Mouse (Mus musculus) embryo, embryonic 10 days (tissue): ENCODE data around the gene Tpst1.
A peak's percentile ranks its signal among the peaks of the same experiment; 100 is the strongest.

Experiments
- DNase-seq: peaks from one replicate; pipeline ENCODE4 v3.0.0-alpha.2; 2015; ENCODE audit warnings: low spot score

Gene Tpst1

DNA sequence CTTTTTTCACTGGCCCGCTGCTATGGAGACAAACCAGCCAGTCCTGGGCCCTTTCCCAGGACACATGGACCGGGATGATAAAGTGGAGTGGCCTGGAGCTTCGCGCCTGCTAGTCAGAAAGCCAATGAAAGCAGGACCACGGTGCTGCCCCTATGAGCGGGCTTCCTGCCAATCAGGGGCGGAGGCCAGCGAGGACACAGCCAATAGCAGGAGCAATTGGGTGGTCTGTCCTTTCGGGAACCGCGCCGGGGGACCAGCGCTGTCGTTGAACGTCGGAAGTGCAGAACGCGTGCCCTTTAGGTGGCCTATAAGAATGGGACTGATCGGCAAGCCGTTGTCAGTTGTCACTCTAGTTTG lies 70.8 kb downstream of the Tpst1 start:
- DNase-seq = peak; percentile 83

DNA sequence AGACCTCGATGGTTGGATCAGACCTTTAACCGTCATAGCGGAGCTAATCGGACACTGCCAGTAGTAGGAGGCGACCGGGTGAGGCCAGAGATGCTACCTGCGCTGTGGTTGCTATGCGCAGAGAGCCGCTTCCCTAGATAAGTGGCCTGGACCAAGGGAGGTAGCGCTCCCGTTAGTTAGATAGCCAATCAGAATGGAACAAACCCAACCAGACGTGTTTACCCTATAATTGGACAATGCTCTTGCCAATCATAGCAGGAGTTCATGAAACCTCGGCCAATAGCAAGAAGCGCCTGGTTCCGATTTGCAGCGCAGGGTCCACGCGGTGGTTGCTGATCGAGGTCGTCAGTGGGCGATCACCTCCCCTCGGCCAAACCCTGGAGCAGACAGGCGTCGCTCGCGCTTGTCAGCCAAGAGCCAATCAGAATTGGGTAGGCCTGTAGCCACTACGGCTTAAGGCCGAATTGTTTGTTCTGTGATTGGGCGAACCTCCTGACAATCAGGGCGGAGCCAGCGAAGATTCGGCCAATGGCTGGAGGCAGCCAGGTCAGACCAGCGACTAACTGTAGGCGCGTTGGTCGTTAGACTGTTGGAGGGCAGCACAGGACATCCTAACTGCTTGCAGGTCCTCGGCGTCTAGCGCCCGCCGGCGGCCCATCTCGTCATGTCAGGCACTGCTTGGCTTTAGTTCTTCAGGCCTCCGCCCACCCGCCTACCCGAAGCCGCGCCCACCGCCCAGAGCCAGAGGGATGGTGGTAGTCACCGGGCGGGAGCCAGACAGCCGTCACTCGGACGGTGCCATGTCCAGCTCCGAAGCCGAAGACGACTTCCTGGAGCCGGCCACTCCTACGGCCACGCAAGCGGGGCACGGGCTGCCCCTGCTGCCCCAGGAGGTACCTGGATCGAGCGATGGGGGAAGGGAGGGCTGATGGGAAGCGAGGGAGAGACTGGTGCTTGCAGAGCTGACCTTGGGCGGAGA lies 71.5 kb downstream of the Tpst1 start, which contains the start of gene Kctd7:
Gene Kctd7 (plus strand): TSS at position 528 of the 979 bp plus-strand sequence.
- DNase-seq = peak; percentile 99

DNA sequence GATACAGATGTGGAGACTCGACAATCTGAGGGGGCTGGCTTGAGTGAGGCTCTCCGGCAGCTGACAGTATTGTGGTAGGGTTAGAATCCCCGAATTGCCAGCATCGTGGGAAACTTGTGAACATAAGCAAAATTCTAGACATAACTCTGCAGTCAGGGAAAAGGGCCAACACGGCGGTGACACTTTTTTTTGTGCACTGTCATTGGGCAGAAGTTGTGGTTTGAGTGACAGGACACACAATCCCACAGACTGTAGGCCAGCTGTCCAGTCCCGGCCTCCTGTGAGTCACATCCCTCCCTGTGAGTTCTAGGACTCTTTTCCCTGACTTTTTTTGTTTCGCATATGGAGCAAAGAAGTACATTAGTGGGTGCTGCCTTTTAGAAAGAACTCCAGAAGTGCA lies 72.8 kb downstream of the Tpst1 start:
- DNase-seq = no peak

DNA sequence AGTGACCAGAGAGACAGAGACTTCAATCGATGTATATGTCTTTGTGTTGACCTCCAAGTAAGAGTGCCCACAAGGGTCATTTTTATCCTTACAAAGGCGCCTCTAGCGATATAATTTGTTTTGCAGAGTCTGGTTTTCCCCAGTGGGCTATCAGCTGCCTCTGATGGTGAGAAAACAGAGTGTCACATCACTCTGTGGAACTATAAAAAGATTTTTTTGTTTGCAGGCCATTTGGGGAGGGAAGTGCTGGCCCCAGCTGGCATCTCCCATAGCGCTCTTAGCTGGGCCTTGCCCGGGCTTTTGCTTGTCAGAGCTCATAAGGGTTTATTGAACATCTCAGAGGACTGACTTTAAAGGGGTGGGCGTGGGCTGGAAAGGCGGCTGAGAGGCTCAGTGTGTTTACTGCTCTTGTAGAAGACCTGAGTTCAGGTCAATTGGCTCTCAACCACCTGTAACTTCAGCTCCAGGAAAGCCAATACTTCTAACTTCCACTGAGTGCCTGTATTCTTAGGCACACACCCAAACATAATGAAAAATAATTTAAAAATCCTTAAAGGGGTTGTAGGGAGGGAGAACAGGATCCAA lies 76.7 kb downstream of the Tpst1 start:
- DNase-seq = no peak

DNA sequence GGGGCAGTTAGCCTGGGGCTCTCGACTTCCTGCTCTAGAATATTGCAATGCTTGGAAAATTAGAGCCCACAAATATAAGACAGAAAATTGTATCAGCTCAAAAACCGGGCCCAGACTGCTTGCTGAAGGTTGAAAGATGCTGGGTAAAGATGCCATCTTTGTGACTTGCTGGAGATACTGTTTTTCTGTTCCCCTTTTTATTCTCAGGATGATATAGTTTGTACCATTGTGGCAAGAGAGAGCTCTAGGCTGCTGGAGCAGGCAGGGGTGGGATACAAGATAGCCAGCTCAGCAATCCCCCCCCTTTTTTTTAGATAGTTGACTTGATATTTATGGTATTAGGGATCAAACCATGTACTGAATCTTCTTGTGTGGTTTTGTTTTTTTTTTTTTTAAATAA lies 81.2 kb downstream of the Tpst1 start:
- no peak for DNase-seq

DNA sequence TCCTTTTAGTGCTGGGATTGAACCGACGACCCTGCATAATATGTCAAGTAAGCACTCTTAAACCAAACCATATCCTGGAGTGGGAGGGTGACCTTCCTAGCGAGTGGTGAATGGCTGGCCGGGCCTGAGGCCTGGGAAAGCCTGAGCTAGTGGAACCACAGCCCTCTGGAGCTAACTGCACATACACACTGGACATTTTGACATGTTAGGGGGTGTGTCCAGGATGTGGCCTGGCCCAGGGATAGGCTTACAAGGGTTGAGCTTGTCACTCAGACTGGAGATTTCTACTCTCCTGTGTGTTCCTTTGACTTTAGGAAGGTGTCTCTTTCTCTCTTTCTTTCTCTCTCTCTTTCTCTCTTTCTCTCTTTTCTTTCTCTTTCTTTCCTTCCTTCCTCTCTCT lies 85.4 kb downstream of the Tpst1 start:
- no peak for DNase-seq

DNA sequence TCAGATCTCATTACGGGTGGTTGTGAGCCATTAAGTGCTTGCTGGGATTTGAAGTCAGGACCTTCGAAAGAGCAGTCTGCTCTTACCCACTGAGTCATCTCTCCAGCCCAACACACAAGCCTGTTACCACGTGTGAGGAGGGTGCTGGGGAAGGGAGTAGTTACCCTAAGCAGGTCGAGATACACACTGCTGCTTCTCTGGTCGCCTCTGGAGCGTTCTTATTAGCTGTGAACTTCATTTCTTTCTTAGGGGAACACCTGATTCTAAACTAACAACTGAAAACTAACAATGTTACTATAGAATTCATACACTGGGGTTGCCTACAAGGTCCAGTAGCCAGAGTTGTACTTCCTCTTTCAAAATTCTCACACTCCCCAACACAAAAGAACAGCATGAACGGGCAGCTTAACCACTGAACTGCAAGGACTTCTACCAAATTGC lies 86.7 kb downstream of the Tpst1 start:
- no peak for DNase-seq

DNA sequence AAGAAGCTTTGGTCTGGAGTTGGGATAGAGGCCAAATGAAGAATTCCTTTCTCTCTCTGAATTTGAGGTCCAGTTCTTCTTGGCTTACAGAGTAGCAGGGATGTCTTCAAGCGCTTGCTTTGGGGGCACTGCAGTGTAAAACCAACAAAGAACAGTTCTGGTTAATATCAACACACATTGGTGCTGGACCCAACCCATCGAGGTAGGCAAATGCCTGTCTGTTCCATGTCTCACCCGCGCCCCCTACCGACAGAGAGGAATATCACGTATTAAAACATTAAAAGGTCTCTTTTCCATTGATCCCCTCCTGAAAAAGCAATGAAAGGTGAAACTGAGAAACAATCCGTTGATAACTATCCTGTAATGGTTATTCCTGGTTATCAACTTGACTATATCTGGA lies 90.5 kb downstream of the Tpst1 start:
- DNase-seq = peak; percentile 86

DNA sequence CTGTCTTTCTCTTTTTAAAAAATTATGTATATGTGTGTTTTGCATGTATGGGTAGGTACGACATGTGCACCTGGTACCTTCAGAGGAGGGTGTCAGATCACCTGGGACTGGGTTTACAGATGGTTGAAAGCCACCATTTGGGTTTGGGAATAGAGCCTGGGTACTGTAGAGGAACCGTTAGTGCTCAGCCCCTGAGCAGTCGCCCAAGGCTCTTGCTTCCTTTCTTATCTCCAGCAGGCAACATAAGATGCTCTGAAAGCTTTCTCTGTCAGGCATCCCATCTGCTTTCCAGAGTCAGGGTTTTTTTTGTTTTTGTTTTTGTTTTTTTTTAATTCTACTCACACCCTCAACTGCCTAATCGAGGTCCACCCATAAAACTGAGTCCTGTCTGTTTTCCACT lies 92.1 kb downstream of the Tpst1 start:
- DNase-seq = no peak

DNA sequence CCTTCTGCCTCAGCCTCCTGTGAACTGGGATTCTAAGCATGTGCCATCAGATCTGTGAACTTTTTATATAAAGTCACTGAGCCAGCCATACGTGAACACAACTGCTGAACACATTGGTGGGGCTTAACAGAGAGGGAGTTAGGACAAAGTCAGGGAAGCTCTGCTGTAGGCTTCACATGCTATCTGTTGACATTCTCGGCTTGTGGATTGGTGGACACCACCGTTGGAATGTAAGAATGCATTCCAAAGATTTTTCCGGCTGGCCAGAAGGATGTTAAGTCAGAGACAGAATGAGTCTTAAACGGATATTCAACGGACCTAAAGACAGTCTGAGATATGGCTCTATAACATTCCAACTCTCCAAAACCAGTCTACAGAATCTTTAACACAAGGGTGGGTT lies 96.0 kb downstream of the Tpst1 start:
- DNase-seq = no peak

DNA sequence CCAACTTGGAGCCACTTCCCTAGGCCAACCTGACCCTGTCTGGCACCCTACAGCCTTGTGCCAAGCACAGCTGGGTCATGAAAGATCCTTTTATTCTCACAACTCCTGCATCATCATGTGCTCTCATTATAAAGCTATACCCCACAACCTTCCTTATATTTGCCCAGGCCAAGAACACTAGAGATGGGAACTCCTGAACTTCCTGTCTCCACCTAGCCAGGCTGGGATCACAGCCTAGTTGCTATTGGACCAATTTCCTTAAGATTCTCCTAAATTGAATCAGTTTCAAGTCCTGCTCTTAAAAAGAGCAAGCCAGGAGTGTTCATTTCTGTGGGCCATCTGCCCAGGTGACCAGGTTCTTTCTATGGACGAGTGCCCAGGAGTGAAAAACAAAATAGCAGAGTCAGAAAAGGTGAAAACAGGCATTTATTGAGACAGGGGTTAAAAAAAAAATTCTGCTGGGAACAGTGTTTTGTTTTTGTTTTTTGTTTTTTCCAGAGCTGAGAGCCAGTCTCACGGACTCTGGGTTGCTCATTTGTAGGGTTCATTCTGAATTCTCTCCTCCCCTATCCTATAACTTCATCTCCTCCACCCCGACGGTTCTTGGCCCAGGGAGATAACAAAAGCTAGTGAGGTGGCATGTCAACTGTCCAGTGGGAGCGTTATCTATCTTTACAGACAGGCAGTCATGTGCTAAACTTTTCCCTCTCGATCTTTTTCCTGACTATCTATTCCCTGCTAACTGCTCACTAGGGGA lies 97.7 kb downstream of the Tpst1 start:
- DNase-seq = no peak

DNA sequence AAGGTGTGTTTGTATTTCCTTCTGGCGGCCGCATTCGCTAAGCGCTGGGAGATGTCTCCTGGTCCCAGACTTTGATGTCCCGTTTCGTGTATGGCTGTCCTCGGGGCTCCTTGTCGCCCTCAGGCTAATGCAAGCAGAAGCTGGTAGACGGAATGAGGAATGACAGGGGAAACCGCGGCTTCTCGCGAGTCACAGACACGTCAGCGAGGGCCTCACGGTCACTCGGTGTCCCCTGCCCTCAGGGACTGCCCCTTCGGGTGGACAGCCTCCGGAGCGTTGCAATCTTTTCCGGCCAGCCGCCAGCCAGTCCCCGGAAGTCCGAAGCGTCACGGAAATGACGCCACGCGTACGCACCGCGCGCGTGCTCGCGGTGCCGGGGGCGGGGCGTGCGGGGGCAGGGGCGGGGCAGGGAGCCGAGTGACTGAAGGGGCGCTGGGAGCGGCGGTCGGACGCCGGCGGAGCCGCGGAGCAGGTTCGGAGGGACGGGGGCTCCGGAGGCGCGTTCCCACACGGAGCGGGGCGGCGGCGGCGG lies 98.4 kb downstream of the Tpst1 start, which contains the start of gene Rabgef1:
Gene Rabgef1 (plus strand): TSS at position 376 of the 532 bp plus-strand sequence.
- DNase-seq = peak; percentile 88

DNA sequence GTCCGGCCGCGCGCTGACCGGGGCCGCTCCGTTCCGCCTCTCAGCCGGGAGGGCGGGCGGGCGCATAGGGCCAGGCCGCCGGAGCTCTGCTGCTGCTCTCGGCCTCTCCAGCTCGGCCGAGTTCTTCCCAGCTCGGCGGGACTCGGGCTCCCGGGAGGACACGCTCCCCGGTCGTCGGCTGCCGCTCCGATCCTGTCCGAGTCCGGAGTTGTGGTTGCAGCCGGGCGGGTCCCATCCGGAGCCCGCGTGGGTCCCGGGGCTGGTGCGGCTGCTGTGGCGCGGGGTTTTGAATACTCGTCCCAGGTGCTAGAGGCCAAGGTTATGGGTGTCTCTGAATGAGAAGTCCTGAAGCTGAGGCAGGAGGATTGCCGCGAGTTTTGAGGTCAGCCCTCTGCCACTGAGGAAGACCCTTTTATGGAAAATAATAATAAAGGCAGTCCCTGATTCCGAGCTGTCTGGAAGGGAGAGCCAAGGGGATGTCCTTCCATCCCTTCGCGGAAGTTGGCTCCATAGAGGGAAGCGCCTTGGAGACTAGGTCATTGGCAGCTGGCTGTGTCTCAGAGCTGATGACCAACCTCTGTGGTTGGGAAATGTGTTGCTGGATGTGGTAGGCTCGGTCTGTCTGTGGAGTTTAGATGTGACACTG lies 99.0 kb downstream of the Tpst1 start:
- peak; percentile 51 for DNase-seq

DNA sequence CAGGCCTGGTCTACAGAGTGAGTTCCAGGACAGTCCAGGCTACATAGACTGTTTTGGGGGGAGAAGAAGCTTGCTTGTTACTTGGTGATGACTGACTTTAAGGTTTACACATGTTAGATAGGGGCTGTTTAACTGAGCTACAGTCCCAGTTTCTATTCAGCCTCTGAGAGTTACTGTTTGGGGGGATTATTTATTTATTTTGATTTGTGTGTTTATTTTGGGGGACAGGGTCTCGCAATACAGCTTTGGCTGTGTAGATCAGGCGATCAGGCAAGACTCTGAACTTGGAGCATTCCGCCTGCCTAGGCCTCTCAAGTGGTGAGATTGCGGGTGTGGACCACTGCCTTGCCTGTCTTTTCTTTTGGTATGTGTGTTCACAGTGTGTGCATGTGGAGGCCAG lies 99.9 kb downstream of the Tpst1 start:
- DNase-seq = no peak

DNA sequence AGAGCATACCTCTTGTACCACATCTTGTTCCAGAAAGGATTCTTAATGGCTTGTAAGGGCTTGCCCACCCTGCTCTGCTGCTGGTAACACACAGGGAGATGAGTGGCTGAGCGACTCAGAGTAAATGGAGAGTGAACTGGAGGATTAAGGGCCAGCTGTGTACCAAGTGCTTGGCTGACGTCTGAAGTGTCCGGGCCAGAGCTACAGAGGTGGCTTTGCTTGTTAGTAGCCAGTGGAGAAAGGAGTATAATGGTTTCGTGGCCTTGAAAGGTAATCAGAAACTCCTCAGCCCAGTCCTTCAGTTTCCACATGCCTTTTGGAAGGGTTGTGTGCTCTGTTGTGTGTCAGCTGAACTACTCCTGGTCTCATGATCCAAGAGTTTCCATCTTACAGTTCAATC lies 104.7 kb downstream of the Tpst1 start:
- no peak for DNase-seq

DNA sequence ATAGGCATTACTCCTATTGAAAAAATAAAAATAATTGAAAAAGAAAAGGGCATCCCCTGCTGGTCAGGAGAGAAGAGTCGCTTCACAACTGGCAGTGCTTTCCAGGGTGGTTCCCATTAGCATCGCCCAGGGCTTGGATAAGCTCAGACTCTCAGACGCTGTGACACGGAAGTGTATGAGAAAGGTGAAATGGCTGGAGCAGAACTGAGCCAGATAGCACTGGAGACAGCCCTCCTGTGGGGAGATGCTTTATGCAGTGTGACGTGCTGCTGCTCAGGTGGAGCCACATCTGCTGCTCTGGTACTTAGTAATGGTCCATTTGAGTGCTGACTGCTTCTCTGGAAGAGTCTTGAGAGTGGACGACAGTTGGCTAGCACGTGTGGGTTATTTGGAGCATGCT lies 107.2 kb downstream of the Tpst1 start:
- DNase-seq = no peak

DNA sequence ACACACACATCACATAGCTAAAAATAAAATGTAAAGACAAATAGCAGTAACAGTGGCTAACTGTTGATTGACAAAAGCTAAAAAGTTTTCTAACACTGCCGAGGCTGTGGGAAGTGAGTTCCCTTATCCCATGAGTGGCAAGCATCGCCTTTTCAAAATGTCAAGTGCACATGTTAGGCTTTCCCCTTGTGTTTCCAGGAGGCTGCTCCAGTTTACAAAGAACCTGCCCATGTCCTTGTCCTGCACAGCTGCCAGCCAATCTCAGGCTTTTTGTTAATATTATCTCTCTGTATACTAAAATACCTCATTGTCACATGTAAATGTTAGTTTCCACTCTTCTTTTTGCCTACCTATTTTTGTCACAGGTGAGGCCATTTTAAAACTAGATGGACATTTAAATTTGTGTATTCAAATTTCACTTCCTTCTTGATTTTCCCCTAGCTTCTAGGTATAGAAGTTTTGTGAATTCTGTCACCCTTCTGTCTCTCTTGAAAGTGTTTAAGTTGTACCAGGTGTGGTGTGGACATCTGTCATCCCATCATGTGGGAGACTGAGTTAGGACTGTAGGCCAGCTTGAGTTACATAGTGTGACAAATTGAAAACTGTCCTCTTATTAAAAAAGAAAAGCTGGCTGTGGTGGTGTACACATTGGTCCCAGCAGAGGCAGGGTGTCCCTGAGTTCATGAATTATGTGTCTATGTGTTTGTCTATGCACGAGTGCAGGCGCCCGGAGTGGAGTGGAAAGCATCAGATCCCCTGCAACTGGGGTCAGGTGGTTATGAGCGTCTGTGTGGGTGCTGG lies 108.8 kb downstream of the Tpst1 start:
- DNase-seq = no peak

DNA sequence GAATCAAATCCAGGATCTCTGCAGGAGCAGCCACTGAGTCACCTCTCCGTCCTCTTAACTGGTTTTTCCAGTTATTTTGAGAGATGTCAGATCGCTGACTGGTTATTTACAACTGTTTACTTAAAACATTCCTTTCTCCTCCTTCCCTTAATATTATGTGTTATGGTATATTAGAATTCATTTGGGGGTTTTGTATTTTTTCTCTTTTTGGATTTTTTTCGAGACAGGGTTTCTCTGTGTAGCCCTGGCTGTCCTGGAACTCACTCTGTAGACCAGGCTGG lies 109.4 kb downstream of the Tpst1 start:
- DNase-seq = no peak

DNA sequence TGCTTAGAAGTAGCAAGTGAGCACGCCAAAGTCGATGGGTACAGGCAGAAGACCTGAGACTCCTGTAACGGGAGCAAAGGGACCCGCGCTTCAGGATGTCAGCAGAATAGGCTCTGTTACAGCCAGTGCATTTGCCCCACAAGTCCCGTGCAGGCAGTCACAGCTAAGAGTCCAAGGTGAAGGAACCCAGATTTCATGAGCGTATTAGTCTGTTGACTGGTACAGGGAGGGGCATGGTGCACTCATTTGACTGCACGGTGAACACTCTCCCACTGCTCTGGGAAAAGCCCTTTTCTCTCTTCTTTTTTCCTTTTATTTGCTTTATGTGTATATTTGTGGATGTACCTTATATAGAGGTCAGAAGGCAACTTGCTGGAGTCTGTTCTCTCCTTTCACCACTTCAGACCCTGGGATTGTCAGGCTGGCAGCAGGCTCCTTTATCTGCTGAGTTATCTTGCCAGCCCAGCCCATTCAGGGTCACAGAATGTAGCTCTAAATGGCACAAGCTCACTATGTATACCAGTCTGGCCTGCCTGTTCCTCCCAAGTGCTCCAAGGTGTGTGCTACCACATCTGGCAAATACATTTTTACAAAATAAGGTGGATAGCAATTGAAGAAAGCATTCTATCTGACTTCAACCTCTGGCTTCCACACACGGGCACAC lies 111.2 kb downstream of the Tpst1 start:
- DNase-seq = no peak

DNA sequence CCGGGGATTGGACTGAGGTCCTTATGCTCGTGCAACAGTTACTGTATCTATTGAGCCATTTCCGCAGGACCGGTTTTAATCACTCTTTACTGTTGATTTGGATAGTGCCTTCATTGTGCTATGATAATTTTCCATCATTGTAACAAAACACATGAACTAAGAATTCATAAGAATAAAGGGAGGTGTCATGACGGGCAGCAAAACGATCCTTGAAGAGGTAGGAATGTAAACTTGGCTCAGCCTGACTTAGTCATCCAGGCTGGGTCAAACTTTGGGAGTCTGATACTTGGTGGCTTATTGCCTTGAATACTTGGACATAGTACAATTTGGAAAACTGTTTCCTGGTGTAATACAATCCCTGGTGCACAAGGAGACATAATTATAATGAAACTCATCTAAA lies 112.2 kb downstream of the Tpst1 start:
- DNase-seq = no peak
